Mouse (Mus musculus) cerebellum, adult 2 months (tissue): ENCODE results near the gene Trim54. TPM values are rescaled to one million over a fixed set of nuclear protein-coding genes. Genes with fewer than 3 reads are reported as not detected.
A peak's percentile ranks its signal among the peaks of the same experiment; 100 is the strongest.

ENCODE experiments used
- DNase-seq, 2 experiments: peaks; one replicate each; pipeline ENCODE4 v3.0.0; 2021
- H3K27ac ChIP-seq: fragments of 200-500 bp; 2 replicates; pipeline ENCODE4 v1.5.1; 2012; ENCODE audit warnings: low read length, control low read depth, inconsistent platforms; ENCODE audit not compliant: insufficient read depth
- H3K27me3 ChIP-seq: fragments of 200-500 bp; 2 replicates; pipeline ENCODE4 v1.6.1; 2012; ENCODE audit warnings: inconsistent platforms, mild to moderate bottlenecking, low read length, moderate library complexity; ENCODE audit not compliant: control insufficient read depth, insufficient read depth
- H3K4me1 ChIP-seq: fragments of 200-500 bp; 2 replicates; pipeline ENCODE4 v1.6.1; 2011; ENCODE audit warnings: low read length; ENCODE audit not compliant: control insufficient read depth, insufficient read depth
- H3K4me3 ChIP-seq: fragments of 200-500 bp; replicated peaks from 2 replicates; pipeline ENCODE3; 2011; ENCODE audit warnings: mild to moderate bottlenecking, low read depth, low read length, control low read depth; ENCODE audit not compliant: insufficient read depth
- CTCF ChIP-seq: fragments of 200-500 bp; IDR thresholded peaks from 2 replicates; pipeline ENCODE4 v1.5.1; 2011; ENCODE audit warnings: low read depth, mild to moderate bottlenecking, control low read depth, low read length, moderate library complexity, borderline replicate concordance; ENCODE audit not compliant: insufficient read depth
- POLR2A ChIP-seq: fragments of 200-500 bp; IDR thresholded peaks from 2 replicates; pipeline ENCODE4 v1.6.1; 2011; ENCODE audit warnings: low read length, control low read depth, borderline replicate concordance; ENCODE audit not compliant: insufficient read depth
- WGBS: fragments of 180-500 bp; shearing (Covaris S2); methylation state at CpG from one replicate; pipeline ENCODE4 v1.1.7; 2018; 5-methylcytosine and 5-hydroxymethylcytosine counted together
- polyA plus RNA-seq: library from polyadenylated mRNA; depleted of rRNA; stranded (reverse); fragments of >200 nt; gene quantifications from 2 replicates; pipeline ENCODE4 v1.2.3, GENCODE M21; 2012

Trim54 gene
- polyA plus RNA-seq, 1 experiment: not detected

DNA sequence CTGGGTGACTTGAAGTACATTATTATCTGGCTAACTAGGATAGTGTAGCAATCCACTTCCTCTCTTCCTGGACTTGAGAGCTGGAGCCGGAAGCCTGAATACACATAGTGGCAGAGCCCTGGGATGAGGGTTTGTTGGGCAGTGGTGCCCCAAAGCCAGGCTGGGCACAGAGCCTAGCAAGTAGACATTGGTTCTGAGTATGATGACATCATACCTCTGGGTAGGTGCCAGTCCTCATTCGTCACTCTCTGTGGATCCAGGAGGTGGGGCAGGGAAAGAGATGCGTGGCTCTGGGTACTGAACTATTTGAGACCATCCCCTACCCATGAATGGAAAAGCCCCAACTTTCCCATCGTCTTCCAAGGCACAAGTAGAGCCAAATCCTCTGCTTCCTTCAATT is 33.3 kb downstream of the Trim54 start:
- TF ChIP-seq POLR2A: no peak
- TF ChIP-seq CTCF: no peak
- Histone ChIP-seq H3K4me3 (no peak overlapping the region), H3K27ac (no peak overlapping the region), H3K4me1 (peaks cover 7% of the 10 kb centered on the region), H3K27me3 (no peaks in the 10 kb centered on the region)
- WGBS: 47% methylated on average over 4 of the region's 4 CpGs
- DNase-seq: peak in 1 of 2 experiments; percentile 38

DNA sequence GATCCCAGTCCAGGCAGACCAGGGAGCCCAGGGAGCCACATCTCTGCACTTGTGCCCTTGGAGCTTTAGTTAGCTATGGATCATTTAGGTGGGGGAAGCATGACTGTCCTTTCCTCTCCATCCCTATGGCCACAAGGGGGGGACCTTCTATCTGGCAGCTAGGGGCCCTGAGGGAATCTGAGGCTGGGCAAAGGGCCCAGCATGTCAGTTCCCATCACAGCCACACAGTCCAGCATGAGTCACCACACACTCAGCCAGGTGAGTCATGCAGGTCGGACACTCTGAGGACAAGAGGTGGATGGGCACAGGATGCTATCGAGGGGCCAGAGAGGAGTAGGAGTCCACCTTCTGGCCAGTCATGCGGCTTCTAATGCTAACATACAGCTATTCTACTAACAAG is 35.2 kb downstream of the Trim54 start:
- Histone ChIP-seq H3K27ac (peak overlapping the region; percentile 68), H3K4me3 (no peak overlapping the region), H3K4me1 (peaks cover 7% of the 10 kb centered on the region), H3K27me3 (no peaks in the 10 kb centered on the region)
- DNase-seq: peak; percentile 69 to 87
- WGBS: 12% methylated on average over 3 of the region's 3 CpGs
- TF ChIP-seq CTCF: peak; percentile 33; the same call in 1 of the 2 replicates
- no peak for TF ChIP-seq POLR2A

DNA sequence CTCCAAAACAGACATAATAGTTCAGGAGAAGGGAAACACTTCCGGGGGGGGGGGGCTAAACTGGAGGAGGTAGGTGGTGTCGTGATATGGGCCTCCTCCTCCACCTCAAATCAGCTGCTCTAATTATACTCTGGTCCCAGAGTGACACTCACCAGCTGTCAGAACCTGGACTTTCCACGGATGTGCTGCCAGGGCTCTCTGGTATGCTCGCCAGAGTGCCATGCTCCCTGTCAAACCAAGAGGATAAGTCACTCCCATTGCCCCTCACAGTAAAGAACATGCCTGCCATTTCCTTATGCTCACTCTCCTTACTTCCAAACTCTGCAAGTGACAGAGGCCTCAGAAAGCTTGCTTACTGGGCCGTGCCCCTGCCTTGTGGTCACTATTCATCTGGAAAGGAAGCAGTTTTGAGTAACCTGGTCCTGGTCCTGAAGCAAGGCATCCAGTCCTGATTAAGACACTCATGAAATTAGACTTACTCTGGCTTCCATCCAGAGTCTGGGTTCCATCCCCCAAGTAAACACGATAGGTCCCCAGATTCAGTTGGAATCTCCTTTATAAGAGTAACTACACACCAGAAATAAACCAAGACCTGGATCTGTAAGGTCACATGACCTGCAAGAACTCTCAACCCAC is 37.1 kb downstream of the Trim54 start:
- Histone ChIP-seq H3K27me3 (no peaks in the 10 kb centered on the region), H3K4me1 (peaks cover 7% of the 10 kb centered on the region), H3K4me3 (peak overlapping the region; percentile 81), H3K27ac (peak overlapping the region; percentile 37)
- TF ChIP-seq CTCF: no peak
- TF ChIP-seq POLR2A: no peak
- 15% methylated on average over 6 of the region's 6 CpGs for WGBS
- DNase-seq: no peak

DNA sequence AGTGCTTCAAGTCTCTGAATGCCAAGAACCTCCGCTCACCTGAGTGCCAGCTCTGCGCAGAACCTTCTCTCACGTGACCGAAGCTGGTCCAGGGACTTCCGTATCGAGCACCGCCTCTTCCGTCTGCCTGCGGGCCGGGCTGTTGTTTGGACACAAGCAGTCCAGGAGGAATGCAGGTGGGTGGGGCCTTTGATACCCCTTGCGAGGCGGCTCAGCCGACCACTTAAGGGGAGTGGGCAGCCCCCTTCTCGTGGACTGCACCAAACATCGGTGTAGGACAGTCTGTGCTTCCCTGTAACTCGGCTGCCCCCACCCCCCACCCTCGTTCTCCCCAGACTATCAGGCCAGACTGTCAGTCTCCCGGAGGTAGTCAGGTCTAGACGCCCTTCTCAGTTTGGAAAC is 37.6 kb downstream of the Trim54 start, which contains the start of gene Mpv17:
Gene Mpv17 (minus strand): TSS at position 100 of the 402 bp plus-strand sequence.
- Histone ChIP-seq H3K4me3 (peak within 1 kb of the TSS; percentile 81), H3K4me1 (peaks cover 7% of the 10 kb centered on the region), H3K27me3 (no peaks in the 10 kb centered on the region), H3K27ac (peak within 1 kb of the TSS; percentile 48)
- under 1% methylated on average over 19 of the region's 19 CpGs for WGBS
- peak; percentile 78; the same call in 1 of the 2 replicates for TF ChIP-seq POLR2A
- no peak for TF ChIP-seq CTCF
- peak; percentile 85 to 90 for DNase-seq

DNA sequence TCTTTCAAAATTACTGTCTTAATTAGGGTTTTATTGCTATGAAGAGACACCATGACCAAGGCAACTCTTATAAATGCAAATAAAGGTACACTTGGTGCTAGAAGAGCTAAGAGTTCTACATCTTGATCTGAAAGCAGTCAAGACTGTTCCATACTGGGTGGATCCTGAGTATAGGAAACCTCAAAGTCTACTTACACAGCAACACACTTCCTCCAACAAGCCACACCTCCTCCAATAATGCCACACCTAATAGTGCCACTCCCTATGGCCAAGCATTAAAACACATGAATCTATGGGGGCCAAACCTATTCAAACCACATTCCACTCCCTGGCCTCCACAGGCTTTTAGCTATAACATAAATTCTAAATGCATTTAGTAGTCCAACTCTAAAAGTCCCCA is 46.0 kb downstream of the Trim54 start:
- no peak for DNase-seq
- no peaks in the 10 kb centered on the region for H3K4me1 ChIP-seq
- no peaks in the 10 kb centered on the region for H3K27me3 ChIP-seq
- no peak overlapping the region for H3K4me3 ChIP-seq
- no peak overlapping the region for H3K27ac ChIP-seq
- no peak for TF ChIP-seq POLR2A
- TF ChIP-seq CTCF: no peak

DNA sequence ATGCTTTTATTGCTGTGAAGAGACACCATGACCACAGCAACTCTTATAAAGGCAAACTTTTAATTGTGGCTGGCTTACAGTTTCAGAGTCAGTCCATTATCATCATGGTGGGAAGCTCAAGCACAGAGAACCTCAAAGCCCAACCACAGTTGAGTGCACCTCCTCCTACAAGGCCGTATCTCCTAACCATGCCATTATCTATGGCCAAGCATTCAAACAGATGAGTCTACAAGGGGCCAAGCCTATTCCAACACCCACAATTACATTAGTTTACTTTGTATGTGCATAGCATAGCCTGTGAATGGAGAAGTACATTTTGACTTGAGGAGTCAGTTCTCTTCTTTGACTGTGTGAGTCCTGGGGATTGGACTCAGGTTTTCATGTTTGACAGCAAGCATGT is 48.4 kb downstream of the Trim54 start:
- Histone ChIP-seq H3K27ac (no peak overlapping the region), H3K4me1 (no peaks in the 10 kb centered on the region), H3K27me3 (no peaks in the 10 kb centered on the region), H3K4me3 (no peak overlapping the region)
- 90% methylated on average over 1 of the region's 1 CpGs for WGBS
- DNase-seq: no peak
- no peak for TF ChIP-seq CTCF
- TF ChIP-seq POLR2A: no peak

DNA sequence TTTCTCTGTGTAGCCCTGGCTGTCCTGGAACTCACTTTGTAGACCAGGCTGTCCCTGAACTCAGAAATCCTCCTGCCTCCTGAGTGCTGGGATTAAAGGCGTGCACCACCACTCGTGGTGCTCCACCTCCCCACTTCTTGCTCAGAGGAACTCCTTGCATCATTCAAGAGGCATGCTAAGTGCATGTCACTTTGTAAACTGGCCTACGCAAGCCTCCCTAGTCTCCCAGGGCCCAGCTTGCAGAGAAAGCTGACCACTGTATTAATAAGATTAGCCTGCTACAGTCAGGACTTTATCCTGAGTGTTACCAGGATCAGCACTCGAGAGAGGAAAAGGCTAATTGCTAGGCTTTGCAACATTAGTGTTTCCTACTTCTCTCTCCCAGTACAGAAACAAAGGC is 52.1 kb downstream of the Trim54 start:
- no peak overlapping the region for H3K27ac ChIP-seq
- no peak overlapping the region for H3K4me3 ChIP-seq
- no peaks in the 10 kb centered on the region for H3K27me3 ChIP-seq
- H3K4me1 ChIP-seq: no peaks in the 10 kb centered on the region
- no peak for DNase-seq
- TF ChIP-seq CTCF (no peak), POLR2A (no peak)
- WGBS: 94% methylated on average over 4 of the region's 4 CpGs

DNA sequence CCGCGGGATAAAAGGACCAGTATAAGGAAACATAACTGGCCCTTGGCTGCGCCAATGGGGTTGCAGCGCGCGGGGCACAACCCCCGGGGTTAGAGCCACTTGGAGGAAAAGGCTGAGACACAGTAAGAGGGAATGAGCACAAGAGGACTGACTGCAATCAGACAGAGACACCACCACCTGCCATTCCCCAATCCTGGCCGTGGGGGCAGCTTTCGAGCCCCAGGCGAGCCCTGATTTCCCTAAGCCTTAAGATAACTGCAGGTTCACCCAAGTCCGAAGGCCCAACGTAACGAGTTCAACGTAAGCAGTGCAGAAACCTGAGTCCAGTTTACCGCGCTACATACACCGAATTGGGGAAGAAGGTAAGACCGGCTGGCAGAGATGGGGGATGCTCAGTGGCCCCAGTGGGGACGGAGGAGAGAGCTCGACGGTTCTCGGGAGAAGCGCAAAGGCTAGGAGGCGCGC is 62.8 kb downstream of the Trim54 start:
- no peaks in the 10 kb centered on the region for H3K27me3 ChIP-seq
- no peaks in the 10 kb centered on the region for H3K4me1 ChIP-seq
- DNase-seq: no peak
- under 1% methylated on average over 25 of the region's 25 CpGs for WGBS
- H3K4me3 ChIP-seq: peak overlapping the region; percentile 77
- H3K27ac ChIP-seq: peak overlapping the region; percentile 84; the same call in 1 of the 2 replicates
- no peak for TF ChIP-seq CTCF
- TF ChIP-seq POLR2A: no peak
